Mouse (Mus musculus) bone marrow, adult 2 months (tissue): Measurements from ENCODE around the gene Spta1.

Experiments used
- CTCF ChIP-seq: fragments of 200-500 bp; IDR thresholded peaks from 2 replicates; pipeline ENCODE4 v1.5.1; 2011; ENCODE audit warnings: low read length, control low read depth; ENCODE audit not compliant: control insufficient read depth, insufficient read depth
- POLR2A ChIP-seq: fragments of 200-500 bp; IDR thresholded peaks from 2 replicates; pipeline ENCODE4 v1.6.1; 2011; ENCODE audit warnings: low read depth, mild to moderate bottlenecking, control low read depth, low read length, borderline replicate concordance; ENCODE audit not compliant: control insufficient read depth

DNA sequence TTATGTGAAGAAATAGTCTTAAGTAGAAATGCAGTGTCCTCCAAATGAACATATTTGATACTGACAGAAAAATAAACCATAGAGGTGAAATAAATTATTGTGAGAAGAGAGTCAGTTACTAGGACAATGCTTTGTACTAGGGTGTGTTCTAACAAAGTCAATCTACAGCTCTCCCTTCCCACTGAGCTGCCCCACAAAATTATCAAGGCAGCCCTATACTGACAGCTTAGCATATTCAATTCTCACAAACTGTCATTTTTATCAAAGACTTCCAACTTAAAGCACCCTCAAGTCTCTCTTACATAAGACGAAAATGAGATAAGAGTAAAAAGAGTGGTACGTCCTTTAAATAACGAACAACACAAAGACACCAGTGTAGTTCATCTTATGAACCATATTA, 15.0 kb upstream of the Spta1 start:
- TF ChIP-seq CTCF (no peak), POLR2A (no peak)
